Mouse (Mus musculus): ENCODE data around the gene Ltbp3.
A peak's percentile ranks its signal among the peaks of the same experiment; 100 is the strongest.

Ltbp3 gene

GRCm38 (mm10) chr19:5806051-5806808 is 65.5 kb downstream of the Ltbp3 start:
- DNase-seq (ENCODE audit: low spot score in 2 of 2): no peak

- DNase-seq (ENCODE audit: low spot score in 2 of 2): peak in 1 of 2 experiments; percentile 43
Observed at GRCm38 (mm10) chr19:5806809-5807205, 66.1 kb downstream of the Ltbp3 start.

- no peak for DNase-seq (ENCODE audit: low spot score in 2 of 2)
Observed at GRCm38 (mm10) chr19:5807740-5808139, 67.0 kb downstream of the Ltbp3 start.
